Mouse (Mus musculus) B cell, adult 2 months (primary cell): Measurements from ENCODE around the gene Fignl2.

Experiments
- DNase-seq, 2 experiments: peaks; one replicate each; pipeline ENCODE4 v3.0.0; 2022

Gene Fignl2

GRCm38 (mm10) chr15:101066920-101067696 lies 11.3 kb downstream of the Fignl2 start:
- no peak for DNase-seq

GRCm38 (mm10) chr15:101066364-101066847 lies 12.0 kb downstream of the Fignl2 start:
- DNase-seq, result no peak

GRCm38 (mm10) chr15:101065069-101065468 lies 13.3 kb downstream of the Fignl2 start:
- no peak for DNase-seq

GRCm38 (mm10) chr15:101060280-101060852 lies 18.0 kb downstream of the Fignl2 start:
- no peak for DNase-seq

GRCm38 (mm10) chr15:101059570-101060279 lies 18.6 kb downstream of the Fignl2 start:
- DNase-seq, result no peak

GRCm38 (mm10) chr15:101056225-101056624 lies 22.1 kb downstream of the Fignl2 start:
- peak in 1 of 2 experiments; percentile 14 for DNase-seq

GRCm38 (mm10) chr15:101054541-101054940 lies 23.8 kb downstream of the Fignl2 start:
- no peak for DNase-seq

GRCm38 (mm10) chr15:101053832-101054459 lies 24.4 kb downstream of the Fignl2 start:
- DNase-seq, result no peak

GRCm38 (mm10) chr15:101052560-101053501 lies 25.5 kb downstream of the Fignl2 start:
- DNase-seq, result no peak

GRCm38 (mm10) chr15:101051869-101052268 lies 26.5 kb downstream of the Fignl2 start:
- no peak for DNase-seq

- no peak for DNase-seq
These were observed 29.9 kb downstream of the Fignl2 start for GRCm38 (mm10) chr15:101048338-101048896.

GRCm38 (mm10) chr15:101047194-101047555 lies 31.2 kb downstream of the Fignl2 start, which contains the start of gene Gm47841:
Gm47841 (minus strand) TSS chr15:101047397.
- no peak for DNase-seq

- no peak for DNase-seq
These were observed 31.7 kb downstream of the Fignl2 start for GRCm38 (mm10) chr15:101046527-101047193.

GRCm38 (mm10) chr15:101046039-101046526 lies 32.3 kb downstream of the Fignl2 start:
- no peak for DNase-seq

- no peak for DNase-seq
These were observed 33.8 kb downstream of the Fignl2 start for GRCm38 (mm10) chr15:101044531-101044930.

- peak; percentile 55 to 60 for DNase-seq
These were observed 35.8 kb downstream of the Fignl2 start for GRCm38 (mm10) chr15:101042613-101043012.

GRCm38 (mm10) chr15:101041966-101042365 lies 36.4 kb downstream of the Fignl2 start:
- DNase-seq, result no peak

GRCm38 (mm10) chr15:101039651-101040050 lies 38.7 kb downstream of the Fignl2 start:
- peak; percentile 13 to 21 for DNase-seq

- no peak for DNase-seq
These were observed 49.4 kb downstream of the Fignl2 start for GRCm38 (mm10) chr15:101028960-101029359.

- no peak for DNase-seq
These were observed 67.0 kb downstream of the Fignl2 start for GRCm38 (mm10) chr15:101011352-101011751.
